In genomic region chr5:74688822-74689221, GRCm38 (mm10) we compare ENCODE assay signal across 27 mouse cellular contexts. TPM values are rescaled to one million over a fixed set of nuclear protein-coding genes. Genes with fewer than 3 reads are reported as not detected.
DNase-seq lines count a peak whose midpoint lies in the region; ATAC-seq and TF ChIP-seq lines count a peak whose summit lies in the region.
"Had no signal": no experiment of that assay in that cellular context is flagged by ENCODE, and none has a peak within 500 bp of the region (broad histone marks: within the 10 kb centered on the region; RNA-seq: fewer than 3 reads in every experiment).

No protein-coding gene starts in this region.

- intact Hi-C loops in gastrocnemius, adult 2 months (cut with DNase I), result no loop called here

- no peak overlapping the region for H3K4me3 ChIP-seq in gastrocnemius, adult 2 months
- no peak overlapping the region for H3K4me3 ChIP-seq in lung, embryonic 15.5 days
- H3K4me3 ChIP-seq in stomach, embryonic 14.5 days (ENCODE audit: low read depth, low read length), result no peak overlapping the region
- H3K4me3 ChIP-seq: embryonic facial prominence, embryonic 13.5 days; forebrain, embryonic 10.5 days; forebrain, embryonic 13.5 days; heart, embryonic 10.5 days; heart, embryonic 13.5 days; hindbrain, embryonic 12.5 days; hindbrain, embryonic 15.5 days had no signal

- WGBS in lung, embryonic 15.5 days, result 7% methylated on average over 2 of the region's 2 CpGs
- 35% methylated on average over 2 of the region's 2 CpGs for WGBS in stomach, embryonic 14.5 days

- no peaks in the 10 kb centered on the region for H3K9me3 ChIP-seq in lung, embryonic 15.5 days
- no peaks in the 10 kb centered on the region for H3K9me3 ChIP-seq in stomach, embryonic 14.5 days (ENCODE audit: control insufficient read depth, low read depth, low read length)
- H3K9me3 ChIP-seq: embryonic facial prominence, embryonic 13.5 days; forebrain, embryonic 10.5 days; forebrain, embryonic 13.5 days; G1E; heart, embryonic 10.5 days; heart, embryonic 13.5 days; hindbrain, embryonic 12.5 days; hindbrain, embryonic 15.5 days had no signal

- no peak overlapping the region for H3K4me2 ChIP-seq in lung, embryonic 15.5 days
- H3K4me2 ChIP-seq in stomach, embryonic 14.5 days (replicated peaks; ENCODE audit: low read depth, low read length), result no peak overlapping the region
- H3K4me2 ChIP-seq: embryonic facial prominence, embryonic 13.5 days; forebrain, embryonic 13.5 days; heart, embryonic 13.5 days; hindbrain, embryonic 12.5 days; hindbrain, embryonic 15.5 days had no signal

- H3K4me1 ChIP-seq in lung, embryonic 15.5 days, result peaks cover 31% of the 10 kb centered on the region
- peaks cover 6% of the 10 kb centered on the region; the same call in 1 of the 2 replicates for H3K4me1 ChIP-seq in stomach, embryonic 14.5 days (ENCODE audit: control insufficient read depth, insufficient read depth, low read length)
- H3K4me1 ChIP-seq: forebrain, embryonic 10.5 days; forebrain, embryonic 13.5 days; hindbrain, embryonic 12.5 days; hindbrain, embryonic 15.5 days had no signal

- no peaks in the 10 kb centered on the region for H3K27me3 ChIP-seq in lung, embryonic 15.5 days
- no peaks in the 10 kb centered on the region for H3K27me3 ChIP-seq in stomach, embryonic 14.5 days (ENCODE audit: control insufficient read depth, insufficient read depth, low read length)
- H3K27me3 ChIP-seq: CH12.LX; embryonic facial prominence, embryonic 13.5 days; forebrain, embryonic 13.5 days; heart, embryonic 13.5 days; hindbrain, embryonic 12.5 days; hindbrain, embryonic 15.5 days; Patski had no signal

- peak; percentile 89; the same call in 1 of the 2 replicates for ATAC-seq in lung, embryonic 15.5 days (ENCODE audit: borderline replicate concordance, extremely low read depth, low FRiP score, low TSS enrichment)
- ATAC-seq in stomach, embryonic 14.5 days (ENCODE audit: insufficient number of reproducible peaks, insufficient read depth, low FRiP score, low read depth), result no peak
- ATAC-seq: forebrain, embryonic 13.5 days; forebrain, embryonic 16.5 days; Patski had no signal

- no peak for DNase-seq in gastrocnemius, adult 2 months
- DNase-seq in gastrocnemius, adult 8-10 months (ENCODE audit: low spot score in 2 of 2), result no peak
- DNase-seq in lung, adult 18-20 months, result no peak
- no peak for DNase-seq in cerebellum, adult 11 months
- no peak for DNase-seq in urinary bladder, postnatal 25 days (ENCODE audit: low spot score)
- DNase-seq: adrenal gland, postnatal 10 days; adrenal gland, postnatal 36 days; B cell, adult 2 months; cerebellum, adult 11-12 months; cerebellum, adult 9-10 months; cerebellum, postnatal 14 days; gastrocnemius, postnatal 25 days; heart, adult 18-20 months; heart, postnatal 14 days had no signal

- peak overlapping the region; percentile 66 for H3K27ac ChIP-seq in gastrocnemius, adult 2 months
- H3K27ac ChIP-seq in lung, embryonic 15.5 days, result peak overlapping the region; percentile 70
- H3K27ac ChIP-seq in stomach, embryonic 14.5 days (ENCODE audit: low read length), result peak overlapping the region; percentile 41; the same call in 1 of the 2 replicates
- H3K27ac ChIP-seq: embryonic facial prominence, embryonic 13.5 days; forebrain, embryonic 10.5 days; forebrain, embryonic 13.5 days; heart, embryonic 10.5 days; heart, embryonic 13.5 days; hindbrain, embryonic 12.5 days; hindbrain, embryonic 15.5 days had no signal

- no peak for TF ChIP-seq CTCF in gastrocnemius, adult 2 months (IDR thresholded peaks at IDR 0.05)

- H3K9ac ChIP-seq in lung, embryonic 15.5 days, result no peak overlapping the region
- no peak overlapping the region for H3K9ac ChIP-seq in stomach, embryonic 14.5 days (replicated peaks; ENCODE audit: low read depth, low read length)
- H3K9ac ChIP-seq: embryonic facial prominence, embryonic 13.5 days; forebrain, embryonic 13.5 days; heart, embryonic 13.5 days; hindbrain, embryonic 12.5 days; hindbrain, embryonic 15.5 days had no signal

- H3K36me3 ChIP-seq in lung, embryonic 15.5 days, result no peaks in the 10 kb centered on the region
- no peaks in the 10 kb centered on the region for H3K36me3 ChIP-seq in stomach, embryonic 14.5 days (ENCODE audit: control insufficient read depth, insufficient read depth, low read length)
- H3K36me3 ChIP-seq: embryonic facial prominence, embryonic 13.5 days; forebrain, embryonic 10.5 days; G1E; heart, embryonic 10.5 days; heart, embryonic 13.5 days; hindbrain, embryonic 12.5 days; hindbrain, embryonic 15.5 days had no signal

RNA-seq across cellular contexts. Expression of gene Lnx1, which starts 13.9 kb away (rescaled TPM):
- 1 to 10 TPM; 3.4 to 4.9 TPM for total RNA-seq in gastrocnemius, adult 2 months (2021)
- total RNA-seq in gastrocnemius, adult 8-10 months (2022), result 1 to 10 TPM; 2.1 to 4.0 (median 3.0) TPM
- 5.4 and 6.2 TPM in 2 replicates for polyA plus RNA-seq in lung, embryonic 15.5 days (2015; fragmentation: Nextera tagmentation; extraction: Ambion mirVana)
- 4.9 and 5.9 TPM in 2 replicates for polyA plus RNA-seq in stomach, embryonic 14.5 days (2014; fragmentation: Nextera tagmentation; extraction: Ambion mirVana)
- polyA plus RNA-seq: G1E had no signal
